Mouse (Mus musculus) urinary bladder, adult 2 months (tissue): ENCODE data around the gene Gm11639. TPM values are rescaled to one million over a fixed set of nuclear protein-coding genes. Genes with fewer than 3 reads are reported as not detected.
"Not testable (repeated sequence)": the region's sequence is repeated elsewhere in the genome, so short reads cannot be mapped to it uniquely, and the experiment has no call there.

Experiments used
- DNase-seq: peaks from one replicate; pipeline ENCODE4 v3.0.0; 2022; ENCODE audit warnings: low spot score
- polyA plus RNA-seq: library from polyadenylated mRNA; depleted of rRNA; stranded (reverse); fragments of >200 nt; gene quantifications from 2 replicates; pipeline ENCODE4 v1.2.3, GENCODE M21; 2012

Gene Gm11639
- polyA plus RNA-seq, 1 experiment = not detected

DNA sequence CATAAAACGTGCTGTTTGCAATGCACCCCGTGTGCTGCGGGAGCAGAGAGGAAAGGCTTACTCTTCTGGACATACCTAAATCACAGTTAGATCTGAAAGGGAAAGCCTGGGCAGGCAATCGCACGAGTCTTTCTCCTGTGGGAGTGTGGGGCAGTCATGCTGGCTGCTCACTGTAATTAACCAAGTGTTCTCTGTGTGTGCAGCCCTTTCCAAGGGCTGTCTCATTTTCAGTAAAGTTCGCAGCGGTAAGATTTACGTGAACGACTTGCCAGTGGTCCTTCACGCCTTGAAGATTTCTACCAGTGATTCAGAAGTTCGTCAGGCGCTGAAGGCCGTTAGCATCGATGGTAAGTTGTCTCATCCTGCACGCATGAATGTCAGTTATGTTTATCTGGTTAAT is 18.6 kb downstream of the Gm11639 start:
- DNase-seq = no peak

DNA sequence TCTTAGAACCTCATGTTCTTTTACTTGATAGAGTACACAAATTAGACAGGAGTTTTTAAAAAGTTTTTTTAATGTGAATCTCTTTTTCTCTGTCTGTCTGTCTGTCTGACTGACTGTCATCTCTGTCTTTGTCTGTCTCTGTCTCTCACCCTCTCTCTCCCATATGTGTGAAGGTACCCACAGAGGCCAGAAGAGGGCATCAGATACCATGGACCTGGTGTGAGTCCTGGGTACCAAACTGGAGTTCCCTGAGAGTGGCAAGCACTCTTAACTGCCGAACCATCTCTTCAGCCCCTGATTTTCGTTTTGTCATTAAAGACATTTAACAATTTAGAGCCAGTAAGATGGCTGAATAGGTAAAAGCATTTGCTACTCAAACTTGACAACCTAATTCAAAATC is 21.6 kb downstream of the Gm11639 start:
- no peak for DNase-seq

DNA sequence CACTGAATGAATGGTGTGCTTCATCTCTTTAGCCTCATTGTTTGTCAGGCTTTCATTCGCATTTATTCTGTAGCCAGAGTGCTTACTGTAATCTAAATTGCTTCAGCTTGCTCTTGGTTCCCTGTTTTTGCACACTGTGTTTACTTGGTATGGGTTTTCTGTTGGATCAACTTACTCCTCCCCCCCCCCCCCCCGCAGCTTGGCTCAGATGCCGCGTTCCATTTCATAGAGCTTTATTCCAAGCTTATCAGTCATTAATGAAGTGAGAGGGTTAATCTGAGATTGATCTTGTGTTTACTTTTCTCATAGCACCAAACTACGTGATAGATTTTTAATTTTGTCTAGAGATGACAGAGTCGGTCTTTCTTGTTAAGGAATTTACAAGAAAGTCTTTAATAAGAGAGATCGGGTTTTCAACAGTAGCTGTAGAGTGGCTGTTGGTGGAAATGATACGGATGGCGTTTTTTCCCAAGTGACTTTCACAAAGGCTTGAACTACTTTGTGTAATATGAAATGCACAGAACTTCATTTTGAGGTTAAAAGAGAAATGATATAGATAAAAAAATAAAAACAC is 59.6 kb downstream of the Gm11639 start:
- DNase-seq = no peak

DNA sequence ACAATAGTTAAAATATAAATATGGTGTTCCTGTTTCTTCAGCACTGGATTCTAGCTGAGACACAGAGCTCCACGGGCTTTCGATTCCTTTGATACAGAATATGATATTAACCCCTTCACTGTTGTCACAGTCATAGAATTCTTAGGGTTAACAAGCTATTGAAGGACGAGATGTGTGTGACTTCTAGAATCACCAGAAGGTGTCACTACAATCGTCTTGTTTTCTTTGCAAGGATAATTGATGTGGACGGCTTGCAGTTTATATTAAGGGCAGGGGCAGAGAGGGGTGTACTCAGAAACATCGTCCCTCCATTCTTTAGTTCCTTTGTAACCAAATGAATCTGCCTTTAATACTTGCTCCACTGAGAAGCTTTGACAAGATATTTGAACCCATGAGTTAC is 80.3 kb downstream of the Gm11639 start:
- no peak for DNase-seq

DNA sequence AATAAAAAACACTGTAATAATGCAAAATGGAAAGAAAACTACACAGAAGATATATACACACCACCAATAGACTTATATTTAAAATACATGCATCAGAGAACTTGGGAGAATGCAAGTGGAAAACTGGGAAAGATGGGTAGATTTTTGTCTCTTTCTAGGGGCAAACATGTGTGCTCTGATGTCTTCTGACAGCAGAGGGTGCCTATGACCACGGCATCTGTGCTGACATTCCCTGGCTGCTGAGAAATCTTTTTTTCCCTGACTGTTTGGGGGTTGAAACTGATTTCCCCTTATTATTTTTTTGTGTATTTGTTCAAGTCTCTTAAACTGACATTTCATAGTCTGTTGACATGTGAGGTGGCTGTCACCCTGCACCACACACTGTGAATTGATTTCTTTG is 81.6 kb downstream of the Gm11639 start:
- DNase-seq = no peak

DNA sequence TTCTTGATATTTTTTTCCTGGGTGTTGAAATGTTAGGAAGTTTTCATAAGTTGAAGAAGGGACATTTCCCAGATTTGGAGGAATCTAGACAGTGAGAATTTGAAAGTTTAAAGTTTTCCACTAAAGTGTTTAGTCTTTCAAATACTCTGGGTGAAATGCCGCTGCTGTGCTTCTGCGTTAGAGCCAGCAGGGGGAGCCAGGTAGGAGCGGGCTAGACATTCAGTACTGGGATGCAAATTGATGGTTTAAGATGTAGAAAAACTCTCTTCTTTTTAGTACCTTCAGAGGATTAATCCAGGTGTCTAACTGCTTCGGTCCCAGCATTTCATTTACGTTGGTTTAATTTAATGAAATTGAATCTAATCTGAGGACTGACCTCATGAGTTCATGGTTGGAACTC is 82.6 kb downstream of the Gm11639 start:
- DNase-seq = no peak

DNA sequence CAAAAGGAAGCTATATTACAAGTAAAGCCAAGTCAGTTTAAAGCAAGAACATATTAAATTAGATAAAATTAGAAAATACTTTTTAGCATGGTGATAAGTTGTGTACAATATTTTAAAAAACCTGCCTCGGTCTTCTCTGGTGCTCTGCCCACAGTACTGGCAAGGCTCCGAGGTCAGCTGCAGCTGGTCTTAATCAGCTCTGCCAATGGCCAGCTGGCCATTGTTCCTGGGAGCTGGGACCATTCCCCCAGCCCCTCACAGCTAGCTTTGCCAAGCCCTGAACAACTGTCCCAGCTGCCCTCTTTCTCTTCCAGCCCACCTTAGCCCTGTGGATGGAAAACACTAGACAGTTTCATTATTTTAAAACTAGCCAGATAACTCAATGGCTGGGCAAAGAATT is 93.3 kb downstream of the Gm11639 start:
- DNase-seq = no peak

DNA sequence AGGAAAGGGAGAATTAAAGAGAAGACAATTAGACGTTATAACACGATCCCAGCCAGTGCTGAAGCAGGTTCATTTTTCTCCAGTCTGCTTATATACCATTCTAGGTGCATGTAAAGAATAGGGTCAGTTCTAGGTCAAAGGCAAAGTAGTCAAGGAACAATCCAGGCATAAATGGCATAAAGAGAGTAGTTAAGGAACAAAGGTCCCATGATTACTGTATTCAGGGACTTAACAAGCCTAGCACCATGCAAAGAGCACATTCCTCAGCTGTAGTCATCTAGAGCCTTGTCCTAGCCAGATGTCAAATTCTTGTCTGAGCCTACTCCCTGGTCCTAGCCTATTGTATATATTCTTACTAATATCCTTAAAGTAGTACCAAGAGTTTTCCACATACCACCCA is 259.2 kb downstream of the Gm11639 start:
- no peak for DNase-seq

DNA sequence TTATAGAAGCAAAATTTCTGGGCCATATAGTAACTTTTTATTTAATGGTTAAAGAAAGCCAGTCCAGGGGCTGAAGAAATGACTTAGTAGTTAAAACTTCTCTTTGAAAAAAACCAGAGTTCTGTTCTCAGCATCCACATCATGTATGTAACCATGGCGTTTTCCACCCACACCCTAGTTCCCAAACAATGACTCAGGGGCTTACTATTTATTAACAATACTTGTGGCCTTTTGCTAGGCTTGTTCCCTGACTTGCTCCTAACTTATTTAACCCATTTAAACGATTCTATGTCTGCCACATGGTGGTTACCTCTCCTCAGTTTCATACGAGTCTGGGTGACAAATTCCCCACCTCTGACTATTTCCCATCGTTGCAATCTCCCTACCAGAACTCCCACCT is 266.8 kb downstream of the Gm11639 start:
- no peak for DNase-seq

DNA sequence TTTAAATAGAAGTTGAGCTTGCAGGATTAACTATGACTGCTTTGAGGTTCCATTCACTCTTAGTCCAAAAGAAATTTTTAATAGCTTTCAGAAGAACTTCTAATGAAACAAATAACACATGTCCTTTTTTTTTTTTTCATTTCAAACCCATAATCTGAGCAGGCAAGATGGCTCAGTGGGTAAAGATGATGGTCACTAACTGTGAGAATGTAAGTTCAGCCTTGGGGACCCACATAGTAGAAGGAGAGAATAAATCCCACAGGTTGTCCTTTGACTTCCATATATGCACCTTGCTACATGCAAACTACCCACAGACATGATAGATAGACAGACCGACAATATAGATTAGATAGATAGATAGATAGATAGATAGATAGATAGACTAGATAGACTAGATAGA is 282.4 kb downstream of the Gm11639 start:
- DNase-seq = no peak

DNA sequence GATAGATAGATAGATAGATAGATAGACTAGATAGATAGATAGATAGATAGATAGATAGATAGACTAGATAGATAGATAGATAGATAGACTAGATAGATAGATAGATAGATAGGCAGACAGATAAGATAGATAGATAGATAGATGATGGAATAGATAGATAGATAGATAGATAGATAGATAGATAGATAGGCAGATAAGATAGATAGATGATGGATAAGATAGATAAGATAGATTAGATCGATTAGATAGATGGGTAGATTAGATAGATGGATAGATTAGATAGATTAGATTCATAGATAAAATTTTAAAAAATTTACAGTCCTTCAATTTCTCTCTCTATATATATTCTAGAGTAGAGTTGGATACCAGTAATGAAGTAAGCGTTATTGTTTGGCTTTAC is 282.9 kb downstream of the Gm11639 start:
- DNase-seq = no peak

DNA sequence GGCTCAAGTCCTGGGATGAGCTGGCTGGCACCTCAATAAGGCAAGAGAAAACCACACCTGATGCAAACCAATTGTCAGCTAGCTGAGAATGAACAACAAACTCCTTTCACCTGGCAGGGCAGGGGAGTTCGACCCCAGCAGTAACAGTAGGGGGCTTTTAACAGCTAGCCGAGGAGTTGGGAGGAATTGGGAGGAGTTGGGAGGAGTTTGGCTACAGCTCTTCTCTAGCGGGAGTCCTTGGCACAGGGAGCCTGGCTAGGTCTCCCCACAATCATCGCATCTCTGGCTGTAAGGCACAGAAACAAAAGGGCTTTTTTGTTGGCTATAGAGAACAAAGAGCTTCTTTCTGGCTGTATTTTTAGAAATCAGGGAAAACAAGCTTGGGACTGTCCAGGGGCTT is 285.8 kb downstream of the Gm11639 start:
- no peak for DNase-seq

DNA sequence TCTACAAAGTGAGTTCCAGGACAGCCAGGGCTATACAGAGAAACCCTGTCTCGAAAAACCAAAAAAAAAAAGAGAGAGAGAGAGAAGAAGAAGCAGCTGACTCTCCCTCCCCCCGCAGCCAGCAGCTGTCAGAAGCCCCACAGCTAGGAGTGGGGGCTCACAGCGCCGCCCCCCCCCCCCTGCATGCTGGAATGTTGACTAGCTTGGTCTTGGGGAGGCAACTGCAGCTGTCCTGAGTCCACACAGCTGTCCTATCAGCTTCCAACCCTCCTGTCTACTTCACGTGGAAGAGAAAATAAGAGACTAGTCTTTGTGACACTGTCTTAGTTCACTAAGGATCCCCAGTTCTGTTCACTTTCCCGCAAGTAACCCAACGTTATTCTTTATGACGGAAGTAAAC is 287.0 kb downstream of the Gm11639 start:
- no peak for DNase-seq

DNA sequence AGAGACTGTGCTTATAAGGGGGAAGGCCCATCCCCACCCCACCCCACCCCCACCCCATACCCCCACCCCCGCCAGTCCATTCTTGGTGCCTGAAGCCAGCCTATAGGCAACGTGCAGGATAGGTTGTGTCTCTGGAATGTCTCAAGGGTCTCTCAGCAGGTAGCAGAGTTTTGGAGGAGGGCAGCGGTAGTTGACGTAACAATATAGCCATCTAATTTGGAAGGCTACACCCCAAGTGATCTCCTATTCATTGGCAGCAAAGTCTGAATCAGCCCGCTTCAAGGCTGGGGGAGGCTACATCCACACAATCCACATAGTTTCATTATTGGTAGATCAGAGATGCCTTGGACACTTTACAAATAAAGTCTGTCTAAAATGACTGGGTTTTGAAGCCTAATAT is 292.5 kb downstream of the Gm11639 start:
- DNase-seq = no peak

DNA sequence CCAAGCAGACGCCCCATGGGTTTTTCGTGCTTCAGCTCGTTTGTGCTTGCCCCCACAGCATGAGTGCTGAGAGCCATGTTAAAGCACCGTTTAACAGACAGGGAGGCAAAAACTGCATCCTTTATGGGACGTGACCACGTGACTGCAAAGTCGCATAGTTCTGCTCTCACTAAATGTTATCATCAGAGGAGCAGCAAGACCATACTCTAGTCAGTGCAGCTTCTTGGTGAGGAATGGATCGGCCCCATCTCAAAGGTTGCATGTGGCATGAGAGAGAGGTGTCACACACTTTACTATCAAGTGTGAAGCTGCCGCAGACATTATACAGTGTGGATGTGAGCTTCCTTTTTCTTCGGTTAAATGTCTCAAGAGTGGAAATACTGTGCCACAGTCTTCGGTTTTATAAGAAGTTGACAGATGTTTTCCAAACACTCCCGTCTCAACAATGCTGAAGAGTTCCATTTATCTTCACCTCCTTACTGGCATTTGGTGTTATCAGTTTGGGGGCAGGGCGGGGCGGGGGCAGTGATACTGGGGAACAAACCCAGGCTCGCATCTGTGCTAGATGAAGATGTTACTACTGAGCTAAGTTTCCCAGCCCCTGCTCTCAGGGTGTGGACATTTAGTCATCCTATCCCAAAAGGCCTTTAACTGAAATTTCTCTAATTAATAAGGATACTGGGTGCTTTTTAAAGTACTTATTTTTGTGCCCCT is 296.0 kb downstream of the Gm11639 start:
- DNase-seq = no peak

DNA sequence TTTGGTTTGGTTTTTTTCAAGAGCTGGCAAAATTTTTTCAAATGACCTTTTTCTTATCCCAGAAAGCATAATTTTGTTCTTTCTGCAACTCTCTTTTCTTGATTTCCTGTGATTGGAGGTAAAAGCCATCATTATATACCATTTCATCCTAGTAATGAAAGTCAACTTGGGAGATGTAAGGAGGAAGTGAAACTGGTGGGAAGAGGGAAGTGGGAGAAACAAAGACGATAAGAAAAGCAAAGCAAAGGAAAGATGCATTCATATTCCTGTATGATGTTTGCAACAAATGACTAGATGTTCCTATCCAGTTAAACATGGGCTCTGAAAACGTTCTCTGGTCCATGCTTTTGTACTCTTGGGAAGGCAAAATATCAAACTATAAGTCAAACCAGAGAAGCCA is 323.7 kb downstream of the Gm11639 start:
- DNase-seq = no peak

DNA sequence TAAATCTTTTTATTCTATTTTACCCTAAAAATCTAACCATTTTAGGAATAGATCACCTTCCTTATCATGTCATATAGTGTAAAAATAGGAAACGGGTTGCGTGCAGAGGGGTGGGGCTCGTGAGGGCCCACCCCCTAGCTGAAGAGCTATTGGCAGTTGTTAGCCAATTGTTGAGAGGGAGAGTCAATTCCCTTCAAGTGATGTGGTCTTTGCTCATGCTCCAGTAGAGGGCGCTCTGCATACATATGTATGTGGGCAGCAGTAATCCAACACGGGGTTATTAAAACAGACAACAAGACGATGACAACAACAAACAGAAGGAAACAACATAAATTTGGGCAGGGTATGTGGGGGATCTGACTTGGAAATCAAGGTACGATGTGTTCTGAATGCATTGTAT is 335.6 kb downstream of the Gm11639 start:
- DNase-seq = no peak

DNA sequence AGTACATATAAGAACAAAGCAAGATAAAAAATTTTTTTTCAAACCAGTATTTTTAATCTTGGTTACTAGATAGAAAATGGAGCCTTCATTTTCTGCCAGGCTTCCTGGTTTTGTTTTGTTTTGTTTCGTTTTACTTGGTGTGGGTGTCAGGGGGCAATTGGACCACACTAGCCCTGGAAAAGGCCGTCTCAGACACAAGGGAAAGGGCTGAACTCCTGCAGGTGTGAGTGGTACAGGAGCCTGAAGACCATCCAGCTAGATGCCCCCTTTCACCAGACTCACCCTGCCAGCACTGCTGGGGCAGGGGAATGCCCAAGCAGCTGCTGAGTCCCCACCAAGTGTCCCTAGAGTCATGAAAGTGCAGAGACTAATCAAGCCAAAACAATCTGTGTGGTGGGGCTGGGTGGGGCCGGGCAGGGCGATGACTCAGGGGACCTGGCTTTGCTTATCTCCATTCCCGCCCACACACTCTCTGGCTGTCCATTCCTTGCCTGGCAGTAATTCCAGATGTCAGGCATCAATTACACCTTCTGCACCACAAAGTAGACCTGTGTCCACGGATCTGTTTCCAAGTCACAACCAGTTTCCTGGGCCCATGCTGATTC is 343.3 kb downstream of the Gm11639 start:
- DNase-seq = no peak

DNA sequence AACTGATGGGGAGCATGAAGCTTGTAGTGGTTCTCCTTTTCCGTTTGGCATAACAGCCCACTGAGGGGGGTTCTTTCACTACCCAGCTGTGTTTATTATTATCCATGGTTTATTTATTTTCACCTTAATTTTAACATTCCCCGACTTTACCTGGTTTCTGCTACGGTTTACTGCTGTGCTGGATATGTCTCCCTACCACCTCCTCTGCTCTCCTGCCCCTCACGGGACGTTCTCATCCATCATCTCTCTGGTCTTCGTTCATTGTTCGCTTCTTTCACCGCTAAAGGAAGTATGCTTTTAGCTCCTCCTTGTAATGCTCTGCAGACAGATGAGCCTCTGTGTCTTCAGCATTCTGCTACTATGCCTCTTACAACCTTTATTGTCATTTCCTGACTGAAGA is 344.0 kb downstream of the Gm11639 start:
- DNase-seq = no peak

DNA sequence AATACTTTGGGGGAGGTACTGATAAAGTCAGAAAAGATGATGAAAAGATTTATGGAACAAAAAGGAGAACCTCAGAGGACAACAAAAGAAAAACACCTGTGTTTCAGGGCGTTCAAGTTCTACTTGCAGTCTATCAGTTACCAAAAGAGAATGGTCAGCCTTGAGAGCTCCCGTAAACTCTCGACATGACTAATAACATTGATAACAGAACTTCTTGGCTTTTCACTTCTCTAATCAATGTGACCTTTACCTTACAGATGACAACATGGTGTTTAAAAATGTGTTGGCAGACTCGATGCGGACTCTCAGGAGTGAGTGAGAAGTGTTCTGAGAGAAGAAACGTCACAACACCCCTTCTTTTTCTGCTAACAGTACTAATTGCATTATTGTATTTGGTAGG is 344.7 kb downstream of the Gm11639 start:
- DNase-seq = no peak

DNA sequence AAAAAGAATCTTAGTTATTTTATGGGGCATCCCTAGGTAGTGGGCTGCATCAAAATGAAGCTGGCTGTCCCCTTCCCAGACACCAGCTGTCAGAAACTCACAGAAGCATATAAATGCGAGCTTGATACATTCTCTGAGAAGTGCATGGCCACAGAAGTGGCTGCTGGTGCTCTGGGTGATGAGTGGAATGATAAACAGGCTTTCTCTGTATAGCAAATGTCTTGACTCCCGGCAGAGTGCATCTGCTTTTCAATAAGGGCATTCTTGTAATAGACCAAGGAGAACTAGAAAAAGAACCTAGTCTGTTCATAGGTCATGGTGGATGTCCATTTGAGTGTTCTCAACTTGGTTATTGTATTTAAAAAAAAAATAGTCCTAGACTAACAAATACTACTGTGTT is 345.6 kb downstream of the Gm11639 start:
- DNase-seq = no peak

DNA sequence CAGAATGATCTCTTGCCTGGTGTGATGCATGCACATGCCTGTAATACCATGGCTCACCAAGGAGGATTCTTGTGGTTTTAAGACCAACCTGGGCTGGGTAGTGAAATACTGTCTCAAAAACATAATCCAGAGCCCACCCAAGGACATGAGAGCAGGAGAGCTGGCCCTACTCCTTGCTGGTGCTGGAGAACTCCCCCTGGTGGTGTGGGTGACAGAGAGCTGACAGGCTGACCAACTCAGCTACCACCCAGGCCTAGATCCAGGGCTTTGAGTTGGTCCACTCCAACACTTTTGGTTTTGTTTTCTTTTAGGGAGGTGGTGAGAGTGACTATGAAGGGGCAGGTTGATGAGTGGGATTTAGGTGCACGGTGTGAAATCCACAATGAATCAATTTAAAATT is 349.6 kb downstream of the Gm11639 start:
- DNase-seq = no peak

DNA sequence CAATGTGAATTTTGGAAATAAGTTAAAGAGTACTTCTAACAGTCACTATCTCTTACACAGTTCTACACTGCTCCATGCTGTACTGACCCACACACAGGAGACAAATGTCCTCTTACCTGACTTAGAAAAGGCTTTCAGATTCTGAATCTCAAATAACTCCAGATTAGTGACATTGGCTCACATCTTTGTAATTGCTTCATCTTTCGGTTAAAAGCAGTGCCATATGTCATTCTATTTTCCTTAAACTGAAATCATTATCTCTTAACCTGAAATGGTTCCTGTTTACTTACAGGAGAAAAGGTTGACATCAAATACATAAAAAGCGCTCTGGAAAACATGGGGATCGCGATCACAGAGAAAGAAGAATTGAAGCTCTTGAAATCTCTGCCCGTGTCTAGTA is 377.8 kb downstream of the Gm11639 start, which contains the start of gene Efcab3:
Gene Efcab3, plus strand, starts transcription at position 301 of the 400 bp plus-strand sequence.
- no peak for DNase-seq

DNA sequence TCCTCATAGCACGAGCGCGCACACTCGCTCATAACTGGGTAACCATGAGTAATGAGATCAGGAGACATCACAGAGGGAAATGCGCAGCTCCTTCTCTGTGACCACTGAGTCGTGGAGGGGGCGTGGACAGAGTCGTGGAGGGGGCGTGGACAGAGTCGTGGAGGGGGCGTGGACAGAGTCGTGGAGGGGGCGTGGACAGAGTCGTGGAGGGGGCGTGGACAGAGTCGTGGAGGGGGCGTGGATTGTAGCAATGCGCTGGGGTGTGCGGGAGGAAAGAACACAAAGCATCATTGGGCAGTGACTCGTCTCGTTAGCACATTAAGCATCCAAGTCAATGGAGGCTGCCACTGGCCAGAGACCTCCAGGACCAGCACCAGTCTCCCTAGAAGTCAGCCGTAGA is 426.9 kb downstream of the Gm11639 start:
- not testable (repeated sequence) for DNase-seq
